Mouse (Mus musculus) megakaryocyte progenitor cell, adult 5-6 weeks (primary cell): Measurements from ENCODE around the gene Rptn. TPM values are rescaled to one million over a fixed set of nuclear protein-coding genes. Genes with fewer than 3 reads are reported as not detected.

Source experiments
- ATAC-seq: replicated peaks from 2 replicates; pipeline ENCODE4 v1.8.0; 2016; ENCODE audit warnings: mild to moderate bottlenecking, moderate TSS enrichment, inconsistent platforms; ENCODE audit not compliant: poor library complexity
- total RNA-seq, 2 experiments: library from RNA; stranded (forward) in 1 of 2; stranded (reverse) in 1 of 2; fragments of 157-497, 149-512 nt in 1 of 2; fragments of 200-1000 nt in 1 of 2; gene quantifications; 2 replicates each; pipeline versions ENCODE4 v1.2.3 to v1.2.4; 2015 to 2017

The Rptn gene
- total RNA-seq, 2 experiments from 2014 or later = not detected

GRCm38 (mm10) chr3:93447138-93447841 is 53.8 kb downstream of the Rptn start:
- peak; percentile 44 for ATAC-seq

Other genes with a start within 250 kb of the Rptn start
- not detected in 2 replicates for gene Crnn, start 248.9 kb upstream of the Rptn start, total RNA-seq (2015)
- gene Crnn, start 248.9 kb upstream of the Rptn start, total RNA-seq (2017) = not detected in 2 replicates
- not detected in 2 replicates for gene Flg2, start 196.4 kb upstream of the Rptn start, total RNA-seq (2015)
- gene Flg2, start 196.4 kb upstream of the Rptn start, total RNA-seq (2017) = not detected in 2 replicates
- not detected in 2 replicates for gene Flg, start 120.2 kb upstream of the Rptn start, total RNA-seq (2015)
- not detected in 2 replicates for gene Flg, start 120.2 kb upstream of the Rptn start, total RNA-seq (2017)
- gene Hrnr, start 74.0 kb upstream of the Rptn start, total RNA-seq (2015) = not detected in 2 replicates
- not detected in 2 replicates for gene Hrnr, start 74.0 kb upstream of the Rptn start, total RNA-seq (2017)
- gene Tchh, start 48.6 kb downstream of the Rptn start, total RNA-seq (2015) = 0.20 and 0.24 TPM in 2 replicates
- 0.10 TPM in 1 of 2 replicates, not detected in the other for gene Tchh, start 48.6 kb downstream of the Rptn start, total RNA-seq (2017)
- not detected in 2 replicates for gene Tchhl1, start 75.1 kb downstream of the Rptn start, total RNA-seq (2015)
- not detected in 2 replicates for gene Tchhl1, start 75.1 kb downstream of the Rptn start, total RNA-seq (2017)
- gene S100a11, start 126.8 kb downstream of the Rptn start, total RNA-seq (2015) = 1,747 and 1,792 TPM in 2 replicates
- gene S100a11, start 126.8 kb downstream of the Rptn start, total RNA-seq (2017) = 99.3 and 111 TPM in 2 replicates
- 146 and 155 TPM in 2 replicates for gene S100a10, start 161.4 kb downstream of the Rptn start, total RNA-seq (2015)
- gene S100a10, start 161.4 kb downstream of the Rptn start, total RNA-seq (2017) = 217 and 260 TPM in 2 replicates